Mouse (Mus musculus) liver, adult 2 months (tissue): ENCODE data around the gene Rita1. TPM values are rescaled to one million over a fixed set of nuclear protein-coding genes. Genes with fewer than 3 reads are reported as not detected.

Experiments
- DNase-seq: peaks from one replicate; pipeline ENCODE4 v3.0.0-alpha.2; 2011; ENCODE audit warnings: low read depth, low spot score; ENCODE audit errors: extremely low read depth
- H3K27ac ChIP-seq: fragments of 200-500 bp; replicated peaks from 2 replicates; pipeline ENCODE4 v1.5.1; 2012; ENCODE audit warnings: low read depth, mild to moderate bottlenecking, control low read depth, inconsistent platforms, low read length; ENCODE audit not compliant: insufficient read depth
- H3K27me3 ChIP-seq: fragments of 200-500 bp; 2 replicates; pipeline ENCODE4 v1.6.1; 2012; ENCODE audit warnings: mild to moderate bottlenecking, moderate library complexity, low read length, inconsistent platforms; ENCODE audit not compliant: control insufficient read depth, insufficient read depth
- H3K36me3 ChIP-seq: fragments of 200-500 bp; 2 replicates; pipeline ENCODE4 v1.6.1; 2012; ENCODE audit warnings: low read length, inconsistent platforms; ENCODE audit not compliant: control insufficient read depth, insufficient read depth
- H3K4me1 ChIP-seq: fragments of 200-500 bp; 2 replicates; pipeline ENCODE4 v1.6.1; 2011; ENCODE audit warnings: low read length; ENCODE audit not compliant: control insufficient read depth, insufficient read depth
- H3K4me3 ChIP-seq: fragments of 200-500 bp; 2 replicates; pipeline ENCODE4 v1.5.1; 2011; ENCODE audit warnings: low read depth, mild to moderate bottlenecking, control low read depth, low read length, moderate library complexity; ENCODE audit not compliant: insufficient read depth
- H3K79me2 ChIP-seq: fragments of 200-500 bp; 2 replicates; pipeline ENCODE4 v1.6.1; 2012; ENCODE audit warnings: inconsistent platforms, mild to moderate bottlenecking, low read length, moderate library complexity; ENCODE audit not compliant: control insufficient read depth, insufficient read depth
- H3K9ac ChIP-seq: fragments of 200-500 bp; 2 replicates; pipeline ENCODE4 v1.6.1; 2012; ENCODE audit warnings: low read depth, mild to moderate bottlenecking, control low read depth, inconsistent platforms, low read length
- CTCF ChIP-seq: fragments of 200-500 bp; IDR thresholded peaks from 2 replicates; pipeline ENCODE4 v1.5.1; 2011; ENCODE audit warnings: low read depth, low read length, control low read depth
- POLR2A ChIP-seq: fragments of 200-500 bp; IDR thresholded peaks from 2 replicates; pipeline ENCODE4 v1.6.1; 2011; ENCODE audit warnings: low read length, control low read depth; ENCODE audit not compliant: insufficient read depth; ENCODE audit errors: extremely low read depth
- WGBS: fragments of 180-500 bp; shearing (Covaris S2); methylation state at CpG from one replicate; pipeline ENCODE4 v1.1.7; 2018; 5-methylcytosine and 5-hydroxymethylcytosine counted together
- polyA plus RNA-seq: library from polyadenylated mRNA; depleted of rRNA; stranded (reverse); fragments of >200 nt; gene quantifications from 2 replicates; pipeline ENCODE4 v1.2.3, GENCODE M21; 2012
- total RNA-seq: library from RNA; depleted of rRNA; stranded (reverse); fragments of >200 nt; gene quantifications from 2 replicates; pipeline ENCODE4 v1.2.3, GENCODE M21; 2014

Gene Rita1
- total and polyA plus RNA-seq, 2 experiments: 5.9 to 9.1 TPM

- Histone ChIP-seq H3K36me3 (peaks cover 9% of the 10 kb centered on the region), H3K79me2 (peaks cover 32% of the 10 kb centered on the region), H3K27me3 (no peaks in the 10 kb centered on the region), H3K4me1 (peaks cover 24% of the 10 kb centered on the region), H3K4me3 (no peak overlapping the region), H3K9ac (no peak overlapping the region), H3K27ac (no peak overlapping the region)
- WGBS: 67% methylated on average over 10 of the region's 10 CpGs
- no peak for DNase-seq
- TF ChIP-seq POLR2A (no peak), CTCF (peak; percentile 32)
Measured at GRCm38 (mm10) chr5:120577935-120578441, 34.4 kb downstream of the Rita1 start.

GRCm38 (mm10) chr5:120576781-120577301 is 35.5 kb downstream of the Rita1 start:
- 50% methylated on average over 11 of the region's 11 CpGs for WGBS
- TF ChIP-seq CTCF (no peak), POLR2A (no peak)
- H3K27ac ChIP-seq: peak overlapping the region; percentile 49; the same call in 1 of the 2 replicates
- H3K4me1 ChIP-seq: peaks cover 27% of the 10 kb centered on the region
- peaks cover 35% of the 10 kb centered on the region for H3K79me2 ChIP-seq
- no peak overlapping the region for H3K4me3 ChIP-seq
- peaks cover 4% of the 10 kb centered on the region; the same call in 1 of the 2 replicates for H3K36me3 ChIP-seq
- DNase-seq: no peak
- H3K9ac ChIP-seq: no peak overlapping the region
- H3K27me3 ChIP-seq: no peaks in the 10 kb centered on the region

- H3K36me3 ChIP-seq: no peaks in the 10 kb centered on the region
- H3K4me3 ChIP-seq: no peak overlapping the region
- H3K4me1 ChIP-seq: peaks cover 30% of the 10 kb centered on the region
- no peaks in the 10 kb centered on the region for H3K27me3 ChIP-seq
- no peak overlapping the region for H3K27ac ChIP-seq
- H3K79me2 ChIP-seq: peaks cover 36% of the 10 kb centered on the region
- TF ChIP-seq CTCF (no peak), POLR2A (no peak)
- DNase-seq: no peak
- H3K9ac ChIP-seq: no peak overlapping the region
- WGBS: 80% methylated on average over 10 of the region's 10 CpGs
Measured at GRCm38 (mm10) chr5:120574469-120575063, 37.8 kb downstream of the Rita1 start.

GRCm38 (mm10) chr5:120571056-120571740 is 41.2 kb downstream of the Rita1 start:
- no peak overlapping the region for H3K9ac ChIP-seq
- peaks cover 37% of the 10 kb centered on the region for H3K4me1 ChIP-seq
- DNase-seq: no peak
- 54% methylated on average over 14 of the region's 14 CpGs for WGBS
- no peak overlapping the region for H3K4me3 ChIP-seq
- H3K27ac ChIP-seq: no peak overlapping the region
- no peaks in the 10 kb centered on the region for H3K36me3 ChIP-seq
- H3K79me2 ChIP-seq: peaks cover 23% of the 10 kb centered on the region
- TF ChIP-seq CTCF (no peak), POLR2A (no peak)
- H3K27me3 ChIP-seq: no peaks in the 10 kb centered on the region

GRCm38 (mm10) chr5:120570289-120570897 is 42.0 kb downstream of the Rita1 start:
- Histone ChIP-seq H3K9ac (no peak overlapping the region), H3K27ac (no peak overlapping the region), H3K4me1 (peaks cover 45% of the 10 kb centered on the region), H3K27me3 (no peaks in the 10 kb centered on the region), H3K36me3 (no peaks in the 10 kb centered on the region), H3K79me2 (peaks cover 23% of the 10 kb centered on the region), H3K4me3 (no peak overlapping the region)
- no peak for TF ChIP-seq CTCF
- TF ChIP-seq POLR2A: no peak
- DNase-seq: no peak
- WGBS: 84% methylated on average over 11 of the region's 11 CpGs
